Mouse (Mus musculus) adrenal gland, adult 8-10 months (tissue): ENCODE results near the gene Dok4. TPM values are rescaled to one million over a fixed set of nuclear protein-coding genes. Genes with fewer than 3 reads are reported as not detected.
"Not testable (repeated sequence)": the region's sequence is repeated elsewhere in the genome, so short reads cannot be mapped to it uniquely, and the experiment has no call there.

Experiments used
- DNase-seq: peaks from one replicate; pipeline ENCODE4 v3.0.0; 2022
- total RNA-seq, 4 experiments: library from RNA; stranded (reverse); gene quantifications; 2 replicates each; pipeline ENCODE4 v1.2.4; 2022

Gene Dok4
- total RNA-seq, 4 experiments from 2014 or later = 6.5 to 13.8 (median 9.8) TPM

DNA sequence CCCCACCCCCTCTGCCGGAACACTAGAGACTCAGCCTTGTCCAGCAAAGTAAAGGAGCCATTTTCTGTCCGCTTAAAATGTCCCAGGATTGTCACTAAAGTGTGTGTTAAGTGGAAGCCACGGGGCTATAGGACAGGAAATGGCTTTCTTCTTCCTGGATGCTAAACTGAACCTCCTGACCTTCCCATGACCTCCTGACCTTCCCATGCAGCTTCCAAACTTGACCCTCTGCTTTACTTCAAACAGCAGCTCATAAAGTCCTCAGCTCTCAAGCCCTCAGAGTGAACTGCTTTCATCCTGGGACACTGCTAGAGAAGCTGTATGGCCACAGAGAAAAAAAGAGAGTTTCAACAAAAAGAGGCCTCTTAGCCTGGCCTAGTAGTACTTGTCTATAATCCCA is 690 bp upstream of the Dok4 start:
- DNase-seq = no peak

DNA sequence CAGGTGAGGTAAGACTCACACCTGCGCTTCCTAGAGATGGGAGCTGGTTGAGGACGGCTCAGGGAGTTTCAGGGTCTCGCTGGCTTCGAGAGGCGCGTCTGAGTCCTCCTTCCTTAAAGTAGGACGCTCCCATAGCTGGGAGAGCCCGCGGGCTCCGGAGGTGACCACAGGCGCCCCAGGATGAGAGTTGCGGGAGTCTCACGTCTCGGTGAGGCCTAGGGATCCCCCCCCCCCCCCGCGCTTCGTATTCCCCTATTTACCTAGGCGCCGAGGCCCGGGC is 319 bp downstream of the Dok4 start:
- DNase-seq = no peak

DNA sequence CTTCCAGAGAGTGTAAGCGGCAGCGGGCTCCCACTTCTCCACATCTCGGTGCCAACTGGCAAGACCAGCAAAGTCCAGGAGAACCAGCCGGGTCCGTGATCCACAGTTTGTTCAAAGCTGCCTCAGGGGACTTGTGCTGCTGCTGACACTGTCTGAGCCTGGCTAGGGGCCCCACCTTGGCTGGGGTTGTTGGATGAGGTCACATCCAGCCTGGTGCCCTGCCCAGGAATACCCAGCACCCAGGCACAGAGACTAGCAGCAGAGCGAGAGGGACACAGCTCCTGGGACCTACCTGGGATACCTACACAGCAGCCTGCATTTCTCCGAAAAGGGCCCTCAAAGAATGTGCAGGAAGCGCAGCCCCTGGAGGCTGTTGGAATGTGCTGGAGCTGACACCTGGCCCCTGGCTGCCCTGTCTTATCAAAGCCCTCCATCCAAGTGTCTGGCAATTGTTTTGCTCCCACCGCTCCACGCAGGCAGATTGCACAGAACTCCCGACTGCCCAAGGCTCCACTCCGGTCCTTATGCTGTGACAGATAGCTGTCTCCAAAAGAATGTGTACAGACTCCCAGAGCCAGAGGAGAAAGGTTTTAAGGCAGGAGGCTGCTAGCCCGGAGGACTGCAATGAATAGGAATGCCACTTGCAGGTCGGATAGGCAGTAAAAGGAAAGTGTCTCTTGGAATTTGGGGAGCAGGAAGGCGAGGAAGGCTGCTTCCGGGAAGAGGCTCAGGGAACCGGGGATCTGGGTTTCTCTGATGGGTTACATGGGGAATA is 847 bp downstream of the Dok4 start:
- no peak for DNase-seq

DNA sequence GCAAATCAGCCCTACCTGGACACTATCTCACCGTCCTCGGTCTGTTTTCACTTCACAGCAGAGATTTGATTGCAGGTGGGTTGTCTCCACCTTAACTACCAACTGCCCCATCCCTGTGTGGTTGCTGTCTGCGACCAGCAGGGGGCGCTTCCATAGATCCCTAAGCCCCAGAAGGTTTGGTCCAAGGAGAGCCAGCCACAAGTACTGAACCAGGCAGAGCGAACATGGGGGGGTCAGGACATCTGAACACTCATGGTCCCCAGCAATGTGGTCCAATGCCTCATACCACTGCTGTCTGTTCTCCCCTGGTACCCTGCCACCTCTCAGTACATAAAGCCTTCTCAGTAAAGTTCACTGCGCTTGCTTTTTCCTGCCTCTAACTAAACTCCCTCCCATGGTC is 1.8 kb downstream of the Dok4 start:
- DNase-seq = no peak

DNA sequence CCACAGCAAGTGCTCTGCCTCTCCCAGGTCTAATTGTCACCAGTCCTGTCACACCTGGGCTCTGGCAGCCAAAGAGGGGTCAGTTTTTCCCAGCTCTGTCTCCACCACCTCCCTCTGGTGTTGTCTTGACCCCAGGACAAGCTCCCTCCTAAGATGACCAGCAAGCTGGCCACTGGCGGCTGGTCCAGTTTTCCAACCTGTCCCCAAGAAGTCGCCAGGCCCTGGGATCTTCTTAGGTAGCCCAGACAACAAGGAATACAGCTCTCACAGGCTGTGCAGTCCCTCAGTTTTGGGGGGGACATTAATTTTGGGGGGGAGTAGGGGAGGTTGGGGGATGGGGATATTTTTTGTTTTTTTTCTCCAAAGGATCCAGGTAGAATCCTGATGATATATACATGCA is 3.6 kb downstream of the Dok4 start:
- DNase-seq = no peak

DNA sequence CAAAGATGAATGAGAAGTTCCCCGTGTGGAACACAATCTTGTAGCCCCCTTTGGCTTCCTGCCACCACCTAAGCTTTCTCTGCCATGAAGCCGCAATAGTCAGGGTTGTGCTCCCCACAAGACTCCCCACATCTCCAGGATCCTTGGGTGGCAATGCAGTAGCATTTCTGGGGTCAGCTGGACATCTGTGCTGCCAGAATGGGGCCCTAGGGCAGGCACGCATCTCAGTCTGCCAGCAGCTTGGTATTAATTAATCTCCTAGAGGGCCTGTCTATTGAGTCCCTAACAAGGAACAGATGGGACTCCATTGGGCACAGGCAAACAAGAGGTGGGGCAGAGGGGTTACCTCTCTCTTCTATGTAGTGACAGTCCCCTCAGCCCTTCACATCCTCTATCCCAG is 4.0 kb downstream of the Dok4 start:
- DNase-seq = no peak

DNA sequence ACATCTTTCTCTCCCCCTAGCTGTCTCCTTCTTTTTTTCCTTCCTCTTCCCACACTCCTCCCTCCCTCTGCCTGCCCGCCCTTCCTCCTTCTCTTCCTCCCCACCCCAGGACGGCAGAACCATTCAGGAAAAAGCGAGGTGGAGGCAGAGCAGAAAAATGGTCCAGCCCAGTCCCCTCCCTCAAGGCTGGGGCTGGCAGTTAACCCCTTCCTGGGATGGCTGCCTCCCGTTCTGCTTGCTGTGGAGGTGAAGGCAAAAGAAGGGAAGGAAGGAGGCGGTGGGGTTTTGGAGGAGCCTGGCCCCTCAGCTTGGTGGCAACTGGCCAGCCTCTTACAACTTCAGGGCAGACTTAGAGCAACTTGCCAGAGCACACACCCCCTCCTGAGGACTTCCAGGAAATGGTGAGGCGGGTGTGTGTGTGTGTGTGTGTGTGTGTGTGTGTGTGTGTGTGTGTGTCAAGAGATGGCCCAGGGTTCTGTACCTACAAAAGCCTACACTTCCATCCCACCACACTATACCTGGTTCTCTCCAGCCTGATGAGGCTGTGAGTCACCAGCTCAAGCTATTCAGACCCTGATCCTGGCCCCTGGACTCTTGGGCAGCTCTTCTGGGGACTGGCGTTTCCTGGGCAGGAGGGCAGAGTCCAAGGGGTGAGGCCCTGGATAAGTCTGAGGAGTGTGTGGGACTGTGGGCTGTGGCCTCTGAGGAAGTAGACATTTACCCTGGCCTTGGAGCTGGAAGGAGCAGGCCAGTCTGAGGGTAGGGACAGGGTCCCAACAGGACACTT is 4.8 kb downstream of the Dok4 start:
- DNase-seq = no peak

DNA sequence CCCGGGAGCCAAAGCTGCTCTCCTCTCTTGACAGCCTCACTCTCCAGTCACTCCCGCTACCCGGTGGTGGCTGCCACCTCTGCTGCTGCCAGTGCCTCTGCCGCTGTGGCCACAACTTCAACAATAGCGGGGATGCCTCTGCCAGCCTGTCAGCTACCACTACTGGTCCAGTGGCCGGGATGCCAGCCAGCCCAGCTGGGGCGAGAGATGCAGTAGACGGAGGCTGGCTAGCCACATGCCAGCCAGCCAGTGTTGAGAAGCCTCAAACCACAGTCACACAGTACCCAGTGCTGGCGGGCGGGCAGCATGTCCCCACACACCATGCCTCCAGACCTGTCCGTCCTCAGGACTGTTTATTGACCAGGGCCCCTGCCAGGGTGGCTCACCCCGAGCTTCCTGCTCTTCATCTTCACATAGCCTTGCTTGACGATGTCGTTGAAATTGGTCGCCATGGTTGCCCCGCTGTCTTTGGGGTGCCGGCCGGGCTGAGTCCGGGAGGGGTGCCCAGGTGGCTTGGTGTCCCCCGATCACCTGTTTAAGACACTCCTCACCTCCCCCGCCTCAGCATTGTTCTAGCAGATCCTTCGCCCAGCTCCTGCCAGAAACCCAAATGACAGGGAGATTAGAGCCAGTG is 5.5 kb downstream of the Dok4 start:
- DNase-seq = no peak

DNA sequence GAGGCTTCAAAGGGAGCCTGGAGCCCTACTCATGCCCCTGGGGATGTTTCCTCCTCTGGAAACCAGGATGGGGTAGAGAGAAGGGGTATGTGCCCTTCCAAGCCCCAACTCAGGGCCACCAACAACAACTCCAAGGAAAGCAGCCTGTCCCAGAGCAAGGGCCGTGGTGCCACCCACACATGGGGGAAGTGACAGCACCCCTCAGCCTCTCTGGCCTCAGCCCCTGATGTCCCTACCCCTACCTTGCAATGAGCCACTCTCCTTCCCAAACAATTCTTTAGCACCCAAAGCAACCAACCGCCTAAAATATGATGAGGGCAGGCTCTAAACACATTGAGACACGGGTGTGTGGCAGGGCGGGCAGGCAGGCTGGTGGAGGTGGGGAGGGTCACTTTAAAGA is 6.1 kb downstream of the Dok4 start:
- no peak for DNase-seq

DNA sequence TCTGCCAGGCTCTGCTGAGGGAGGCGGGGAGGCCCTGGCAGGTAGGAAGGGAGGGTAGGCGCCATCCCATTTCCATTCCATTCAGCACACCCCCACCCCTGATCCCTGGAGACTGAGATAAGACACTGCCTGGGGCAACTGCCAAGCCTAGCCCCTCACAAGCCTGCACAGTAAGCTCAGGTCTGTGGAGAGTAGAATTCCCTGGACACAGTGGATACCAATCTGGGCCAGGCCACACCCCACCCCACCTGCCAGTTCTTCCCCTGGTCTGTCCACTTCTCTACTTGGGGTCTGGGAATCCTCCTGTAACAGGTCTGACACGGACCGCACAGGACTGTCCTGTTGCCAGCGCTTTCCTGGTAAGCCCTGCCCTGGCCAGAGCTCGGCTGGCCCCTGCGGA is 7.0 kb downstream of the Dok4 start:
- DNase-seq = no peak

DNA sequence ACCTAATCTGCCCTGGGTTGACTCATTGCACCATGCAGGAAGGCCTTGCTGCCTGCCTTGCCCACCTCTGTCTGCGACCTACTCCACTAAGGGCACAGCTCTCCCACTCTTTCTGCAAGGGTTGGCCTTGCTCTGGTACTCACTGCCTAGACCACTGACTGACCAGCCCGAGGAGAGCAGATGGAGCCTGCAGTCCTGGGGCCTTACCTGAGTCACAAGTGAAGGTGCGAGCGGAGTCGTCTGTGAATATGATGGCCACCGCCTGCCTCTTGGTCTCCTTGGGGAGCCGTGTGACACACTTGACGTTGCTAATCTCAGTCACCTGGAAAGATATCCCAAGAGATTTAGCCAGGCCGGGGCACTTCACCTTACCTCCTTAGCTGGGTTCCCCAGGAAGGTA is 9.2 kb downstream of the Dok4 start:
- no peak for DNase-seq

DNA sequence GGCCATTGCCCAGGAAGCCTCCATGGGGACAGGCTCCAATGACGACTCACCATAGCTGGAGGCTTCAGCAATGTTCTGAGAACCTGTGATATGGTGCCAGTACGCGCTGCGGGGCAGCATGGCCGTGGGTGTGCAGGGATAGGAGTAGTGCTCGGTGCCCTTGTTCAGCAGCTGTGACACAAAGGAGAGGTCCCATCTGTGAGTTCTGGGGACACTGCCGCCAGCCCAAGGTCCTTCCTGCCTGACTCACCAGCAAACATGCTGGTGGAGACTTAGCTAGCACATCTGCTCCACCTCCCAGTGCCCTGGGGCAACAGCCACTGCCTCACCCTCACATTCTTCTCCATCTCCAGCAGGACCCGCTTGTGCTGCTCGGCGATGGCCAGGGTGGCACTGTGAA is 10.8 kb downstream of the Dok4 start:
- peak; percentile 76 for DNase-seq

DNA sequence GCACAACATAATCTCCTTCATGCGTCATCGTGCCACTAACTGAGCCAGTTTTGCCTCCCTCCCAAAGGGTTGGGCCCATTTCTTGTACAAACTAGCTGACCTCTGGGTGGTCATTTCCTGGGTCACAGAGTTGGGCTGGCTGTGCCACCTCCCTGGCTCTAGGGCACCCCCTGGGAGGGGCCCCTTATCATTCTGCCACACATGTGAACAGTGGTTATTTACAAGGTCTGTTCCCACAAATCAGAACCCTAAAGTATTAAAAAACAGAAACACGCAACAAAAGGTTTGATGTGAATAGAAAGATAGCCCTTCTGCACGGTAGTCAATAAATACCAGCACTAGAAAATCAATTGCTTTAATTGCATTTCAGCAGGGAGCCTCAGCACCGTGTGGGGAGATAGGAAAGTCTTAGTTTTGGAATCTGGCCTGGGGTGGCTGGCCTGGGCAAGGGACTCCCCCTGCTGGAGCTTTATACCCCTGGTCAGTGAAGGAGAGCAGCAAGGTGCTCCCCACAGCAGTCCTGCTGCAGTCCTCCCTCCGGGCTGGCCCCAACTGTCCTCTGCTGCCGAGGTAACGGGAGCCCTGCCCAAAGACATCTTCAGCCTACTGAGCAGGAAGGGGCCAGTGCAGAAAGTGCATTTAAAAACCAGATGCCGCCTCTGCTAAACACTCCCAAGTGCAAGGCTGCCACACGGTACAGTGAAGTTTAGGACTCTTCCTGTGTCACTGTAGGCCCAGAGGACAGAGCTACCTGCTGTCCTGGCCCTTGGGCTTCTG is 12.0 kb downstream of the Dok4 start:
- DNase-seq = no peak

DNA sequence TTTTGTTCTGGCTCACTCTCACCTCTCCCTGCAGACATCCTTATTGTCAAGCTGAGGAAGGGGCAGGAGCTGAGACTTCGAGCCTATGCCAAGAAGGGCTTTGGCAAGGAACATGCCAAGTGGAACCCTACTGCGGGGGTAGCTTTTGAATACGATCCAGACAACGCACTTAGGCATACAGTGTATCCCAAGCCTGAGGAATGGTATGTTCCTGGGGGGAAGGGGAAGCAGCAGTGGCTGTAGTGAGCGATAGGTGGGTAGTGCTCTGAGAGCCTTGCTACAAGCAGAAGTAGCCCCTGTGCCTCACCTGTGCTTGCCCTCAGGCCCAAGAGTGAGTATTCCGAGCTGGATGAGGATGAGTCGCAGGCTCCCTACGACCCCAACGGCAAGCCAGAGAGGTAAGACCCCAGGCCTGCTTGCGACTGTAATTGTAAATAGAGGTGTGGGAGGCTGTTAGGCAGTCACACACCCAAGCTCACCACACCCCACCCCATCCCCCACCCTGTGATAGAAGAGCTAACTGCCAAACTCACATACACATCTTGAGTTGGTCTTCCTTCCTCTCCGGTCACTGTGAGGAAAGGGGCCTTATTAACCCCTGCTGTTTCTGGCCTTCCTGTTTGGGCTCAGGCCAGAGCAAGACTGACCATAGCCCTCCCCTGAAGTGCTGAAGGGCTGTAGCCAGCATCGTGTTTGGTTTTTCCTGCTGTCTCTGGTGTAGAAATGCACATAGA is 13.5 kb downstream of the Dok4 start:
- no peak for DNase-seq

DNA sequence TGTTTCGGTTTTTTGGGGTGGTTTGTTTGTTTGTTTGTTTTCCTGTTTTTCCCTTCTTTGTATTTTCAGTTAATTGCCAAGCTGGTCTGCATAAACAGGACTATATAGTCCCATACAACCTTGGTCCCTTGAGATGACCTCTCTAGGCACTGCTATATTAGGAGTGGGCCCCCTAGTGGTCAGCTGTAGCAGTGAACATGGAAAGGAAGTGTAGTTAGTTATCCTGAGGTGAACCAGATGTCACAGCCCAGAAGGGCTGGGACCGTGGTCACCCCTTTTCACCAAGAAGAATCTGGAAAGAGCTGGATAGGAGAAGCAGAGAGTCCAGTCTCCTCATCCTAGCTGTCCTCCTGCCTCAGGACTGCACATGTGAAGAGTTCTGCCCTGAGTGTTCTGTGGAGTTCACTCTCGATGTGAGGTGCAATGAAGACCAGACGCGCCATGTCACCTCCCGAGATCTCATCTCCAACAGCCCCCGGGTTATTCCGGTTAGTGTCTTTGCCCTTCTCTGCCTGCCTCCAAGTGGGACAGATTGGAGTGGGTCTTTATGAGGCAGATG is 14.7 kb downstream of the Dok4 start:
- no peak for DNase-seq

DNA sequence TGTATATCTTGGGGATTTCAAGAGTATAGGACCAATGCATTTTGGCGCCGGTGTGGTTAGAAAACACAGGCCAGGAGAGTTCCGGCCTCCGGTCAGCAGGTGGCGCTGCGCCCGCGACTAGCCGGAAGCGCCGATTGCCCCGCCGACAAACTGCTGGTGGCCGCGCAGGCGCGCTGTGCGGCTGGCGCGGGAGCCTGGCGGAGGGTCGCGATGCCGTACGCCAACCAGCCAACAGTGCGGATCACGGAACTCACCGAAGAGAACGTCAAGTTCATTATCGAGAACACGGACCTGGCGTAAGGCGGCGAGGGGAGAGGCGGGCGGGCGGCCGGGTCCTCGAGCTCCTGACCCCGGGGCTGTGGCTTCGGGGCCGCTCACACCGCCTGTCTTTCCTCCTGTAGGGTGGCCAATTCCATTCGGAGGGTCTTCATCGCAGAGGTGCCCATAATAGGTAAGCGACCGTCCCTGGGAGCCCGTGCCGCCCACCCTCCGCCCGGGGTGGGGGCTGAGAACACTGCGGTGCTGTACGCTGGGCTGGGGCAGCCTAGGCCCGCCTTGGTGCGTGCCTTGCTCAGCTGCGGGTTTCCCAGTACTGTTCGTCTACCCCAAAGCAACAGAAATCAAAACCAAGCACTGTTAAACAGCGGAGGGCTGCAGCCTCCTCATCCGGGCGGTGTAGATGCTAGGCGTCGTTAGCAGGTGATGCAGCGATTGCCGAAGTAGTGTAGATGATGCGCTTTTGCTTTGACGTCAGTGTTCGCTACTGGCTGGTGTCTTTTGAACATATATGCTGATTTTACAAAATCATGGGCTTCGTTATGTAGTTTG is 18.6 kb downstream of the Dok4 start, which contains the start of gene Polr2c:
Polr2c (plus strand) TSS at position 105 of the 828 bp plus-strand sequence.
- peak; percentile 76 for DNase-seq

DNA sequence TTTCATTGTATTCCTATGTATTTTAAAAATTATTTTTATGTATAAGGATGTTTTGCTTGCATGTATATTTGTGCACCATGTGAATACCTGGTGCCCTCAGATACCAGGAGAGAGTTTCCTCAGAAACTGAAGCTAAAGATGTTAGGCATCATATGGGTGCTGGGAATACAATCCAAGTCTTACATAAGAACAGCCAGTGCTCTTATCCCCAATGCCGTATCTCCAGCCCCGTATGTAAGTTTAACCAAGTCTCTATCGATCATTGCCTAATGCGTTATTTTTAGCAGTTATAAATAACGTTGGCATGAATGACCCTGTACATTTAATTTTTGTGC is 19.2 kb downstream of the Dok4 start:
- no peak for DNase-seq

DNA sequence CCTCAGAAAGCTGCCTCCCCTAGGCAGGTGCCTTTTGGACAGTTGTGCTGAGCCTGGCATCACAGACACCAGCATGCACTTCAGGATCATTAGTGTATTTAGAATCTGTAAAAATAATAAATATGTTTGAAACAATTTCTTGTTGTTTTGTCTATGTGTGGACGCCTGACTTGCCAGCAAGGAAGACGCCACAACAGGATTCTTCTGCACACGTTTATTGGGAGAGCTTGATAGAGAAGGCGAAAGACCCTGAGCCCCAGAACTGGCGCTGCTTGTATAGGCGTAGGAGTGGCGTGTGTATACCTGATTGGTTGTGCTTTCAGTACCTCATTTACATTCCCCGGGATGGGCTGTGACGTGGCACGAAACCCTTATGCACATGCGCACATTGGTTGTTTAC is 21.4 kb downstream of the Dok4 start:
- not testable (repeated sequence) for DNase-seq

DNA sequence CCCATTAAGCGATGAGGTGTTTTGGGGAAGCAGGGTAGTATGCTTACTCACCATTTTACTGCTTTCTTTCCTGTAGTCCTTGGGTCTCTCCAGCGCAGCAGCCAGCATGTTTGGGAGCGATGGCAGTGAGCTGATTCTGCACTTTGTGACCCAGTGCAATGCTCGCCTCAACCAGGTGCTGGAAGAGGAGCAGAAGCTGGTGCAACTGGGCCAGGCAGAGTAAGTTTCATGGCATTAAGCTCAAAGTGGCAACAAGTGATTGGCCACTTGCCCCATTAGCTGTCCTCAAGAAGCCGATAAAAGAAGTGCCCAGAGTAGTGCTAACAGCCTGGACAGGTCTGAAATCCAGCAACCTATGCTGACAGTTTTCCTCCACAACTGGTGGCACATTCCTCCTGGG is 26.1 kb downstream of the Dok4 start:
- no peak for DNase-seq

DNA sequence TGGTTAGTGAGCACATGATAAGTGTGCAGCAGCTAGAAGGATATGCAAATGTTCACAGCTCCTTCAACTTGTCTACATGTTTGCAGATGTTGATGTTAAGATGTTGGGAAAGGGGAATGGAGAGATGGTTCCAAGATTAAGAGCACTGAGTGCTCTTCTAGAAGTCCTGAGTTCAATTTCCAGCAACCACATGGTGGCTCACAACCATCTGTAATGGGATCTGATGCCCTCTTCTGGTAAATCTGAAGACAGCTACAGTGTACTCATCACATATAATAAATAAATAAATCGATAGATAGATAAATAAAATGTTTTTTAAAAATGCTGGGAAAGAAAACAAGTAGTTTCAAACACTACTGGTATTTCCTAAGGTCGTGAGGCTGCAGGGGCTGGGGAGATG is 34.9 kb downstream of the Dok4 start:
- DNase-seq = no peak

DNA sequence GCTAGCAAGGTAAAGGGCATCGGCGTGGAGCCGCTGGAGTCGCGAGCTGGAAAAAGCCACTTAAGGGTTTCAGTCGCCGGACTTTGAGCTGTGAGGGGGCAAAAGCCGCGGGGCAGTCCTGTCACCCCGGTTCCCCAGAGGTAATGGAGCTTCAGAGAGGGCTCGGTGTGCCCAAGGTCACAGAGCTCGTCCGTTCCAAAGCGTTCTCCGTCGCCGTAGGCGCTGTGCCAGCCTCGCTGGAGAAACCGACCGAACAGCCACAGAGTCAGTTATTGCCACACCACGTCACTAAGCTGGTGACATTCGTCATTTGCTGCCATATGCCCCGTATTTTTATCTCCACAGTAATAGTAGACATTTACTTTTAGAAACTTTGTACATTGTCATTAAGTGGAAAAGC is 37.5 kb downstream of the Dok4 start:
- peak; percentile 87 for DNase-seq
